Mouse (Mus musculus) embryonic facial prominence, embryonic 13.5 days (tissue): ENCODE results near the gene Pigu. TPM values are rescaled to one million over a fixed set of nuclear protein-coding genes. Genes with fewer than 3 reads are reported as not detected.

ENCODE experiments used
- microRNA counts: library from miRNA; unstranded; fragments of <30 nt; microRNA quantifications from one replicate; lab custom pipeline; 2016
- microRNA-seq: library from miRNA; unstranded; fragments of <30 nt; microRNA quantifications from one replicate; pipeline ENCODE4, GENCODE M21; 2016
- polyA plus RNA-seq: library from polyadenylated mRNA; unstranded; fragments of >200 nt; fragmentation: Nextera tagmentation; extraction: Ambion mirVana; gene quantifications from 2 replicates; pipeline ENCODE4 v1.2.1, GENCODE M21; 2015

Gene Pigu
- polyA plus RNA-seq, 1 experiment from 2014 or later: 48.0 TPM

MicroRNAs within 50 kb of the gene (microRNA counts, 519-probe panel; counts per million panel counts)
- microRNA mmu-miR-695 (lab: Ali Mortazavi, UCI): 2,630 counts per million, percentile 63 among the panel's probes with 10 or more counts

Small RNA genes lying within 50 kb of the gene (microRNA-seq; reads per million reads assigned to microRNA genes)
- gene Mir695: not detected

Other genes starting within 250 kb of the Pigu start
- 66.3 and 72.4 TPM in 2 replicates for gene Itch, start 223.9 kb downstream of the Pigu start, polyA plus RNA-seq
- gene Dynlrb1, start 120.9 kb downstream of the Pigu start, polyA plus RNA-seq: 507 and 521 TPM in 2 replicates
- 212 and 239 TPM in 2 replicates for gene Map1lc3a, start 81.1 kb downstream of the Pigu start, polyA plus RNA-seq
- 18.0 and 20.0 TPM in 2 replicates for gene Trp53inp2, start 23.6 kb upstream of the Pigu start, polyA plus RNA-seq
- gene Ncoa6, start 116.5 kb upstream of the Pigu start, polyA plus RNA-seq: 24.5 and 27.2 TPM in 2 replicates
- 12.2 and 13.1 TPM in 2 replicates for gene Acss2, start 160.5 kb upstream of the Pigu start, polyA plus RNA-seq
- 13.7 and 14.3 TPM in 2 replicates for gene Ggt7, start 160.8 kb upstream of the Pigu start, polyA plus RNA-seq
- 32.2 and 35.5 TPM in 2 replicates for gene Gss, start 235.4 kb upstream of the Pigu start, polyA plus RNA-seq